Mouse (Mus musculus) embryo, embryonic 10.5 days (tissue): ENCODE measurements around the gene 1810043G02Rik.
A peak's percentile ranks its signal among the peaks of the same experiment; 100 is the strongest.
"Not testable (repeated sequence)": the region's sequence is repeated elsewhere in the genome, so short reads cannot be mapped to it uniquely, and the experiment has no call there.

Source experiments
- DNase-seq: peaks from one replicate; pipeline ENCODE4 v3.0.0-alpha.2; 2015; ENCODE audit warnings: low spot score

The 1810043G02Rik gene

GRCm38 (mm10) chr10:77978351-77979350 lies at the start of gene 1810043G02Rik:
TSS of gene 1810043G02Rik (plus strand) at chr10:77978524.
- DNase-seq = peak; percentile 98

GRCm38 (mm10) chr10:77939685-77940084 lies 38.6 kb upstream of the 1810043G02Rik start:
- no peak for DNase-seq

GRCm38 (mm10) chr10:77950468-77950867 lies 27.9 kb upstream of the 1810043G02Rik start:
- not testable (repeated sequence) for DNase-seq

- no peak for DNase-seq
These were observed 15.6 kb upstream of the 1810043G02Rik start for GRCm38 (mm10) chr10:77962725-77963124.

GRCm38 (mm10) chr10:77963971-77964370 lies 14.4 kb upstream of the 1810043G02Rik start:
- no peak for DNase-seq

- peak; percentile 66 for DNase-seq
These were observed 8.9 kb upstream of the 1810043G02Rik start for GRCm38 (mm10) chr10:77969274-77969972.

- no peak for DNase-seq
These were observed 8.4 kb upstream of the 1810043G02Rik start for GRCm38 (mm10) chr10:77969973-77970325.

GRCm38 (mm10) chr10:77970481-77970880 lies 7.8 kb upstream of the 1810043G02Rik start, which contains the start of gene Trpm2:
TSS of gene Trpm2 (minus strand) at chr10:77970563.
- no peak for DNase-seq

GRCm38 (mm10) chr10:77971191-77971590 lies 7.1 kb upstream of the 1810043G02Rik start:
- no peak for DNase-seq

- DNase-seq = peak; percentile 71
These were observed 6.4 kb upstream of the 1810043G02Rik start for GRCm38 (mm10) chr10:77971709-77972553.

GRCm38 (mm10) chr10:77974323-77974722 lies 4.0 kb upstream of the 1810043G02Rik start:
- no peak for DNase-seq

- DNase-seq = no peak
These were observed 3.5 kb upstream of the 1810043G02Rik start for GRCm38 (mm10) chr10:77974811-77975210.

- DNase-seq = no peak
These were observed 2.7 kb upstream of the 1810043G02Rik start for GRCm38 (mm10) chr10:77975653-77976052.

GRCm38 (mm10) chr10:77976458-77977150 lies 1.7 kb upstream of the 1810043G02Rik start:
- DNase-seq = no peak

GRCm38 (mm10) chr10:77984660-77985059 lies 6.3 kb downstream of the 1810043G02Rik start:
- peak; percentile 92 for DNase-seq

GRCm38 (mm10) chr10:77985775-77986174 lies 7.5 kb downstream of the 1810043G02Rik start:
- no peak for DNase-seq

GRCm38 (mm10) chr10:77995639-77996038 lies 17.3 kb downstream of the 1810043G02Rik start:
- DNase-seq = no peak

- no peak for DNase-seq
These were observed 21.9 kb downstream of the 1810043G02Rik start for GRCm38 (mm10) chr10:78000200-78000599.

GRCm38 (mm10) chr10:78001796-78002195 lies 23.5 kb downstream of the 1810043G02Rik start:
- DNase-seq = no peak

- DNase-seq = no peak
These were observed 24.0 kb downstream of the 1810043G02Rik start for GRCm38 (mm10) chr10:78002316-78002715.

GRCm38 (mm10) chr10:78004479-78005100 lies 26.3 kb downstream of the 1810043G02Rik start:
- no peak for DNase-seq
